Mouse (Mus musculus) bone marrow macrophage, adult 2 months (primary cell): ENCODE measurements around the gene Smg6.

Experiments
- CTCF ChIP-seq: IDR thresholded peaks from 2 replicates; pipeline ENCODE4 v1.5.1; 2012; ENCODE audit warnings: low read depth, mild to moderate bottlenecking, low read length, moderate library complexity
- POLR2A ChIP-seq: IDR thresholded peaks from 2 replicates; pipeline ENCODE4 v1.6.1; 2012; ENCODE audit warnings: mild to moderate bottlenecking, low read depth, low read length, borderline replicate concordance

GRCm38 (mm10) chr11:75032946-75033345, 107.3 kb downstream of the Smg6 start:
- no peak for TF ChIP-seq CTCF
- TF ChIP-seq POLR2A, result no peak
